Mouse (Mus musculus): ENCODE data around the gene Ssu2.

- TF ChIP-seq CTCF (conservative IDR thresholded peaks at IDR 0.05 in 1 of 2, IDR thresholded peaks at IDR 0.05 in 1 of 2; ENCODE audit: low read depth in 2 of 2, low read length in 2 of 2) = no peak
- TF ChIP-seq POLR2A (IDR thresholded peaks at IDR 0.05; ENCODE audit: low read depth, low read length) = no peak
- TF ChIP-seq CHD2 (IDR thresholded peaks at IDR 0.05; ENCODE audit: low read length) = no peak
- TF ChIP-seq ZMIZ1 (IDR thresholded peaks at IDR 0.05; ENCODE audit: low read depth, low read length) = no peak
- no peak for TF ChIP-seq TBP (conservative IDR thresholded peaks at IDR 0.05; ENCODE audit: low read depth, low read length)
- no peak for TF ChIP-seq GABPA (IDR thresholded peaks at IDR 0.05; ENCODE audit: insufficient replicate concordance, low read depth, low read length)
- no peak for TF ChIP-seq ZNF384 (IDR thresholded peaks at IDR 0.05; ENCODE audit: low read depth, low read length)
- TF ChIP-seq PAX5 (IDR thresholded peaks at IDR 0.05; ENCODE audit: low read length) = no peak
Observed at GRCm38 (mm10) chr6:112397351-112397750, 9.5 kb upstream of the Ssu2 start.
